Mouse (Mus musculus) mesoderm, embryonic 11.5 days (tissue): ENCODE data around the gene 2010111I01Rik.
"Not testable (repeated sequence)": the region's sequence is repeated elsewhere in the genome, so short reads cannot be mapped to it uniquely, and the experiment has no call there.

ENCODE experiments used
- DNase-seq: peaks from one replicate; pipeline ENCODE4 v3.0.0-alpha.2; 2012; ENCODE audit warnings: low read depth, low spot score

The 2010111I01Rik gene

GRCm38 (mm10) chr13:63313247-63313646 is 348.6 kb downstream of the 2010111I01Rik start:
- no peak for DNase-seq

DNA sequence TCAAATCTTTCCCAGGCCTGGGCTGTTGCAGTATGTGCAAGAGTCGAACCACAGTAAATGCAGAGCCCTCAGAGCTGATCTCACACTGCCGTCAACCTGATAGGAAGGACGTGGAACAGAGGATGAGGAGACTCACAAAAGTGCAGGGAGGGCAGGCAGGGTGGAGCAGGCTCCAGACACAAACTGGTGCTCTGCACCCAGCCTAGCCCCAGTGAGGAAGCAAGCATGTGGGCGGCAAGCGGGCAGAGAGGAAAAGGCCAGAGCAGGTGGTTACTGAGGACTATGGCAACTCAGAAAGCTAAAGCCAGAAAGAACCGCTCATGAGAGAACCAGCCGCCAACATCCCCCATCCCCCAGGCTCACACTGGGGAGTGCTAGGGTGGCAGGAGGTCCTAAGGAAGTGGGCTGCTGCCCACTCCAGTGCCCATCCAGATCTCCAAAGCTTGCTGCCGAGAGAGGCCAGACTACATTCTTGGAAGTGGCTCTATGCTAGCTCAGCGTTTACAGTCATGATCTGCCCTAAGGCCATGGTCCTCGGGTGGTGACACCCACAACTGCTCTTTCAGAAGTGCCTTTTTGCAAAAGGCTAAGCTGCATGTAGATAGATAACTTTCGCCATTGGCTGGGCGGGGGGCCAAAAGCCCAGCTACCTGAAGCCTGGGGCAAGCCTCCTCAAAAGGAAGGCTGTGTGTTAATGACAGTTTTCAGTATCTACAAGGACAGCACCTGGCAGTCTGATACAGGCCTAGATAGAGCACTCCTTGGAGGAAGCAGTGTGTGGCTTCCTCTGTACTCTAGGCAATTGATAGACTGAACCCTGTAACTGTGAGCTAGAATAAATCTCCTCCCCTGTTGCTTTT is 349.3 kb downstream of the 2010111I01Rik start:
- no peak for DNase-seq

DNA sequence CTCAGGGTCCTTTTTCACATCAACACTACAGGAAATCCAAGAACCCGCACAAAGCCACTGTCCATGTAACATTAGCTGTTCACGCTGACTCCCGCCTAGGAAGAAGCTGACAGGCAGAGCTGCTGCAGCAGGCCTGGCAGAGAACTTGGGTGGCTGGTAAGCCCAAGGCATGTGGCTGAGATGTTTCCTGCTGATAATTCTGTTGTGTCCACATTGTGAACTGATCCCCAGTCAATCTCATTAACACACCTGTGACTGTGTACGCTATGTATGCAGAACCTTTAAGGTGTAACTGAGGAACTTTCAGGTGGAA is 349.9 kb downstream of the 2010111I01Rik start:
- DNase-seq = no peak

- not testable (repeated sequence) for DNase-seq
Measured at GRCm38 (mm10) chr13:63315111-63315510, 350.4 kb downstream of the 2010111I01Rik start.

GRCm38 (mm10) chr13:63315777-63316176 is 351.1 kb downstream of the 2010111I01Rik start:
- no peak for DNase-seq

GRCm38 (mm10) chr13:63316407-63316806 is 351.7 kb downstream of the 2010111I01Rik start:
- DNase-seq = no peak

- no peak for DNase-seq
Measured at GRCm38 (mm10) chr13:63317681-63318104, 353.0 kb downstream of the 2010111I01Rik start.

GRCm38 (mm10) chr13:63319814-63320213 is 355.1 kb downstream of the 2010111I01Rik start:
- no peak for DNase-seq

- DNase-seq = no peak
Measured at GRCm38 (mm10) chr13:63321689-63322088, 357.0 kb downstream of the 2010111I01Rik start.

DNA sequence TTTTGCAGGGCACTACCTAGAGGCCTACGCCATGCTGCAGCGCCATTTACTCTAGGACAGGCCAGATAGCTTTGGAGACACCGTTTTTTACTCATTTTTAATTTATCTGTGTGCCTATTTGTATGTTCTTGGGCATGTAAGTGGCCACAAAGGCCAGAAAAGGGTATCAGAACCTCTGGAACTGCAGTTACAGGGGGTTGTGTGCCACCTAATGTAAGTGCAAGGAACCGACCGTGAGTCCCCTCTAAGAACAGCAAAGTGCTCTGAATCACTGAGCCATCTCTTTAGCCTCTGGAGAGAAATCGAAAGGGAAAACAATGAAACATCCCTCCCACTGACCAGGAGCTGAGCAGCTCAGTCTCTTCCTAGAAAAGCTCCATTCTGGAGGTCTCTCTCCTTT is 358.1 kb downstream of the 2010111I01Rik start:
- DNase-seq = no peak

DNA sequence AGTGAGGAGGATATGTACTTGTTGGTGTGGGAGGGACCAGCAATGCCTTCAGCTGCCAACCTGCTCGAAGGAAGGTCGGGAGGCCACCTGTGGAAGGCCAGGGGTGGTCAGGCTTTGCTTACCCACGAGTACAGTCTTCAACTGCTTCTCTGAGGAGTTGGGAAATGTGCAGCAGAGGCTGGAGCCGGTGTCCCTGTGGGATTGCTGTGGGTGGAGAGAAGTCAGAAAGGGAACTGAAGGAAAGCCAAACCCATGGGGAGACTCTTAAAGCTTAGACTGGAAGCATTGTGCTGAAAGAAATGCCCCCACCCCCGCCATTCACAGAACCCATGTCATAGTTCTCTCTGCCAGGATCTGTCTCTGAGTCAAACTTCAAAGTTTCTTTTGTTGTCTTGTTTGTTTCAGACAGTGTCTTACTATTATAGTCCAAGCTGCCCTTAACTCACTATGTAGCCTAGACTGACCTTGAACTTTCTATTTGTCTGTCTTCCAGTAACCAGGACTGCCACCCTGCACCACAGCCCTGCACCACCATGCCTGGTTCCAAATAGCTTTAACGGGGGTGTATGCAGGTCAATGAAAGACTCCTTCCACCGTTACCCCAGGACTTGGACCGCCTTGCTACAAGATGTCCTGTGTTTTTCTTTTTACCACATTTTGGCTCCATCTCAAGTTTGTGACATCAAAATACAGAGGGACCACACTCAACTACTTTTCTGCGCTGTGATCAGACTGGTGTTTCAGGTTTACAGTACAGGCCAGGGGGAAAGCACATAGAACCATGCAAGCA is 358.8 kb downstream of the 2010111I01Rik start:
- no peak for DNase-seq

GRCm38 (mm10) chr13:63324311-63324710 is 359.6 kb downstream of the 2010111I01Rik start:
- no peak for DNase-seq

DNA sequence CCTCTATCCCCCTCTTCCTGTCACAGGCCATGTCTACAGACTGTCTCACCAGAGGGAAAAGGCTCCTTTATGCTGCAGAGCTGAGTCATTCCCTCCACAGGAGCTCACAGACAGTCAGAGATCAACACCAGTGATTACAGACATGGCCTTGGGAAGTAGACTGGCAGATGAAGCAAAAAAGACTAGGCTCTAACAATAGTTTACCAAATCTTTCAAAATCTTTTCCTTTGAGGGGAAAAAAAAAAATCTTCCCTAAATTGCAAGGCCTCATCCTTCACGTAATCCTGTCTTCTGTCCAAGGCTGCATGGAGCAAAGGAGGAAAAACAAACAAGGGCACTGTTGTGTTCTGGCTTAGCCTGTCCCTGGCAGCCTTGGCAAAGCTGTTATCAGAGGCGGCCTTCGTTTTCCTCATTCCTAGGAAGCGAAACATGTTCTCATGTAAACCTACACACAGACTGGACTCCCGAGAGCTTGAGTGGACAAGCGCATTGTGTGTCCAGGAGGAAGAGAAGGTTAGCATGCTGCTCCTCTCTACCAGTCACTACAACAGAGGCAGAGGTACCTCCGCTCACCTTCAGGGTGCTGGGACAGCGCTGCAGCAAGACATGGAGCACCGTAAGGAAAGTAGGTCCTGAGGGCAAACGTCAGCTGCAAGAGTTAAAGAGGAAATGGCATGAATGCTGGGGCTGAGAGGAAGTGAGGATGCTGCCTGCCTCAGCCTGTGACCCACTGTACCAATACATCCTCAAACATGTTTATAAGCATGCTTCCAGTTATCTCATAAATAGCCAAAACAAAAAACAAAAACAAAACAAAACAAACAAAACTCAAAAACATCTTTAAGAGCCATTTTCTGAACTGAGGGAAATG is 360.5 kb downstream of the 2010111I01Rik start:
- no peak for DNase-seq

GRCm38 (mm10) chr13:63326015-63326414 is 361.3 kb downstream of the 2010111I01Rik start:
- no peak for DNase-seq

- no peak for DNase-seq
Measured at GRCm38 (mm10) chr13:63330236-63330860, 365.7 kb downstream of the 2010111I01Rik start.

GRCm38 (mm10) chr13:63331379-63331778 is 366.7 kb downstream of the 2010111I01Rik start:
- peak; percentile 77 for DNase-seq

- peak; percentile 70 for DNase-seq
Measured at GRCm38 (mm10) chr13:63332576-63333300, 368.0 kb downstream of the 2010111I01Rik start.

- DNase-seq = peak; percentile 57
Measured at GRCm38 (mm10) chr13:63335421-63336134, 370.9 kb downstream of the 2010111I01Rik start.

GRCm38 (mm10) chr13:63336335-63336734 is 371.6 kb downstream of the 2010111I01Rik start:
- DNase-seq = no peak
